Mouse (Mus musculus) embryonic stem cell, embryonic (primary cell): ENCODE measurements at regions not wholly inside any gene's neighbourhood (a gene's known extent, or its start where the extent isn't known, plus 50 kb on each side); places are given as distances from the start of the nearest gene placed in this dataset.

ENCODE experiments used
- CTCF ChIA-PET, 4 experiments: fragments of 300-600 bp in 2 of 4; fragments of 350-600 bp in 2 of 4; sonication (Branson Sonifier 250); formaldehyde crosslinking; loops; one replicate each; lab custom pipeline; 2022; ENCODE audit warnings: inconsistent platforms in 2 of 4; lab: Charles Lee
- POLR2A ChIA-PET, 4 experiments: fragments of 300-600 bp in 2 of 4; fragments of 350-600 bp in 2 of 4; sonication (Branson Sonifier 250); formaldehyde crosslinking; loops; one replicate each; lab custom pipeline; 2022; ENCODE audit warnings: antibody characterized with exemption in 4 of 4, inconsistent platforms in 1 of 4; lab: Charles Lee

DNA sequence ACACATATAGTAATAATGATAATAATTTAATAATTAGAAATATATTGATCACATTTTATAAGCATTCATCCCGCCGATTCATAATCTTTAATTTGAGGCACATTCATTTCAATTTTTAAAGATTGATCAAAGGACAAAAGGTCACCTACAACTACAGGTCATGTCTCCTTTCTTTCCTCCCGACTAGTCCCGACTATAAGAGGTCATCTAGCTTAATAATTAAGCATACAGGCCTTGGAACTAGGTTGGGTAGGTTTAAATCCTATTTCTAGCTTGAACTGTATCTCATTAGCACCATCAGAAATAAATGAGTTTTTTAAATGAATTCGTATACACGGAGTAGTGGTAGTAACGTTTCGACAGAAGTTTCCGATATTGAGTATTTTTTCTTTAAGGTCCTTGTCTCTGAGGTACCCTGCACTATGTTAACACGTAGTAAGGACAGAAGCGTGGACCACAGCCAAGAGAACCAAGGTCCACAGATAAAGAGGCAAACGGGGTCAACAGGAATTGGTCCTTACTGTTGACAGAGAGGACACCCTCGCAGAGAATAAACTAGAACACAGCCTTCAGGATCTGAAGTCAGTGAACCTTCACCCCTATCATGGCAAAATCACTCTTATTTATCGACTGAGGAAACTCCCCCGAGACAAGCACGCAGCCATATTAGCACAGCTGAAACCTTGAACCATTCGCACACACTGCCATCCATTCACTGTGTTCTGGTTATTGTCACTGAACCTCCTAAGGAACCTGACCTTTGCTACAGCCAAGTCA lies 185.8 kb upstream of the Jmjd1c start:
- ChIA-PET CTCF (interaction anchor here (0.6 to 3.0 kb wide), 8 partner anchors 10 to 231 kb away, joined by 3 to 13 read pairs (median 5); no protein-coding TSS in a partner anchor), POLR2A (interaction anchor here (0.6 to 11.2 kb wide), 35 partner anchors 9 to 440 kb away, joined by 3 to 216 read pairs (median 7); partner anchors contain the start of genes Reep3 (in 2 of the 4) and Jmjd1c (in 1 of the 4))

DNA sequence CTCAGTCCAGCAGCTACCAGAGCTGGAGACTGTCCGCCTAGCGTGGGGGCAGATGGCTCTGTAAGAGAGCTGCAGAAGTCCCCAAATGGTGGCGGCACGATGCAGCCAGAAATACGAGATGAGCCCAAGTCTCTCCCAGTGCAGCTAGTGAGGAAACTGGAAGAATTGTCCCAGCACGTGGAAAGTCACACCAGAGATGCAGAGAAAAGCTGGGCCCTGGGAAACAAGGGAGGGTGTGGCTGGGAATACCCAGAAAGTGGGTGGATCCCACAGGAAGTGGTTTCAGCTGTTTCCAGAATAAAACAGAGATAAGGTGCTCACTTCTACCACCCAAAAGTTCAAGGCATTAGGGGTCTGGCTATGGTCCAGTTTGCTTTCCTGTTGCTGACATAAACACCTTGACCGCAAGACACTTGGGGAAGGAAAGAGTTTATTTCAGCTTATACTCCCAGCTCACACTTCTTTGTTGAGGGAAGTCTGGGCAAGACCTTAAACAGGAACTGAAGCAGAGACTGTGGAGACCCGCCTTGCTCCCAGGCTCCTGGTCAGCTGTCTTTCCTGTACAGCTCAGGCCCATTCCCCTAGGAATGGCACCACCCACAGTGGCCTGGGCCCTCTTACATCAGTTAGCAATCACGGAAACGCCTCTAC lies 184.5 kb upstream of the Jmjd1c start:
- CTCF ChIA-PET: interaction anchor here (0.6 to 3.0 kb wide), 19 partner anchors 9 to 283 kb away, joined by 3 to 13 read pairs (median 3); no protein-coding TSS in a partner anchor
- POLR2A ChIA-PET: interaction anchor here (0.6 to 11.2 kb wide), 87 partner anchors 7 to 1449 kb away, joined by 3 to 216 read pairs (median 4); partner anchors contain the start of genes Reep3 (in 3 of the 4), Jmjd1c (in 2 of the 4), Ado (in 1 of the 4) and Nrbf2 (in 1 of the 4)

DNA sequence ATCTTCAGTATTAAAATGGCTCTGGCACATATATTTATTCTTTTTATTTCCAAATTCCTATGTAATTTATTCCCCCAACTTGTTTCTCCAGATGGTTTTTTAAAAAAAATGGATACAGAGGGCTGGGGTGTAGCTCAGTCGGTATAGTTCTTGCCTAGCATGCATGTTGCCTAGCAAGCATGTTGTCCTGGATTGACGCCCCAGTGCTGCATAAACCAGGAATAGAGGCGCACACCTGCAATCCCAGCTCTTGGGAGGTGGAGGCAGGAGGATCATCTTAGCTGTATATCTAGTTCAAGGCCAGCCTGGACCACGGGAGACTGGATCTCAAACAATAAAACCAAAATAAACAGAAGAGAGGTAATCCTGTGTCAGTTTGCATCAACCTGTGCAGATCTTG lies 183.5 kb upstream of the Jmjd1c start:
- ChIA-PET CTCF (interaction anchor here in 3 of 4 experiments (0.6 to 3.0 kb wide), 9 partner anchors 8 to 553 kb away, joined by 3 to 13 read pairs (median 5); no protein-coding TSS in a partner anchor), POLR2A (interaction anchor here (0.5 to 11.2 kb wide), 73 partner anchors 8 to 637 kb away, joined by 3 to 216 read pairs (median 5); partner anchors contain the start of genes Reep3 (in 3 of the 4), Jmjd1c (in 2 of the 4) and Ado (in 1 of the 4))

DNA sequence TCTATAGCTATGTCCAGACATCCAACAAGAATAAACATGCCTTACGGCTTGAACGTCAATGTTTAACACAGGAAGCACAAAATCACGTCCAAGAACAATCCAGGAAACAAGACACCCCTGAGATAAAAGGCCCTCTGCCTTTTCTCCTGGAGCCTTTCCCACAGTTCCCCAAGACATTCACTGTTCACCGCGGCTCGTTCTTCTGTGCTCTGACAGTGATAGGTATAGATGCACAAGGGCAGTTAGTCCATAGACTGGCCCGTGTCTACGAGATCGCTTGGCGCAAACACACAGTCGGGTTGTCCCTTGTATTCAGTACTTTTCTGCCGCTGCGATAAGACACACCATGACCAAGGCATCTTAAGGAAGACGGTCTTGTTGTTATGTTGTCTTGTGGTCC lies 182.7 kb upstream of the Jmjd1c start:
- ChIA-PET POLR2A (interaction anchor here (0.7 to 11.2 kb wide), 57 partner anchors 8 to 342 kb away, joined by 3 to 216 read pairs (median 5); partner anchors contain the start of genes Reep3 (in 3 of the 4) and Jmjd1c (in 2 of the 4)), CTCF (interaction anchor here in 2 of 4 experiments (0.7 to 1.7 kb wide), 7 partner anchors 12 to 187 kb away, joined by 3 to 8 read pairs (median 3); no protein-coding TSS in a partner anchor)

DNA sequence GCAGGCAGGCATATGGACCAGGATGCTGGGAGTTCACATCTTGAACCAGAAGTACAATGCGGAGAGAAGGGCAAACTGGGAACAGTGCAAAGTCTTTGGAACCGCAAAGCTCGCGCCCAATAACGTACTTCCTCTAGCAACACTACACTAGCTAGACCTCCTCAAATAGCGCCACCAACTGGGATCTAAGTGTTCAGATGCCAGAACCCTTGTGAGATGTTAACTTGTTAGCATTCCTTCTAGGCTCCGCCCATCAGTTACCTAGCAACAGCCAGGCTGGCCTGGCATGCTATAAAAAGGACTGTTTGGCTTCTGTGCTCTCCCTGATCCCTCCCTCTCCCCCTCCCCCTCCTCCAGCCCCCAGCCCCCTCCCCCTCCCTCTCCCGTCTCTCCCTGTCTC lies 182.3 kb upstream of the Jmjd1c start:
- CTCF ChIA-PET: interaction anchor here in 1 of 4 experiments (0.6 to 1.7 kb wide), 7 partner anchors 12 to 187 kb away, joined by 3 to 8 read pairs (median 3); no protein-coding TSS in a partner anchor
- POLR2A ChIA-PET: interaction anchor here (0.5 to 11.2 kb wide), 48 partner anchors 8 to 1099 kb away, joined by 3 to 216 read pairs (median 5); partner anchors contain the start of genes Reep3 (in 3 of the 4), Jmjd1c (in 1 of the 4) and Nrbf2 (in 1 of the 4)

DNA sequence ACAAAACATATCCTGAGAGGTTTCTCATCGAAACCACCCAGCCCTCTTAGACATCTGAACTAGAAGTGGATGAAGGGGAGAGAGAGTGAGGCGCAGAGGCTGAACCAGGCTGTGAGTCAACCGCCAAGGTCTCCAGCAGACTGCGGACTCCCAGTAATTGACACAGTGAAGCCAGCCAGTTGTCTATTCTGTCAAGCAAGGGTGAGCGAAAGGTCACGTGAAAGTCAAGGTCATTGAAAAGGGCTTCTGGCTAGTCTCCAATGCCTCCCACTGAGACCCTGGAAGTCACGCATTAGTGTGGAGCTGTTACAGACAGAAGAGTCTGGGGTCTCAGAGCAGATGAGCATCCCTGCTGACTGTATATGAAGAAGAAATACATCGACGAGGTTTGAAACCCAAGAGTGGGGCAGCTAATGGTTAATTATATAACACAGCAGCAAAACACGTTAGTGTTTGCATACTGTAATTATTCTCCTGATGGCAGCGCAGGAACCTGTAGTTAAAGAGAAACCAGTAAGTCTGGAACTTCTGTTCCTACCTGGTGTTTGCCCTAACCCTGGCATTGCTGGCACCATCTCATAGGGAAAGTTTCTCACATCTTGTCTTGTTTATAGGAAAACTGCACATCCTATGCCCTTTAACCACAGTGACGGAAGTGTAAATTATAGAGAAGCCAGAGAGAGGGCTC lies 181.5 kb upstream of the Jmjd1c start:
- POLR2A ChIA-PET: interaction anchor here (0.6 to 11.2 kb wide), 31 partner anchors 8 to 371 kb away, joined by 3 to 216 read pairs (median 4); partner anchors contain the start of genes Reep3 (in 2 of the 4), Jmjd1c (in 1 of the 4) and Nrbf2 (in 1 of the 4)

DNA sequence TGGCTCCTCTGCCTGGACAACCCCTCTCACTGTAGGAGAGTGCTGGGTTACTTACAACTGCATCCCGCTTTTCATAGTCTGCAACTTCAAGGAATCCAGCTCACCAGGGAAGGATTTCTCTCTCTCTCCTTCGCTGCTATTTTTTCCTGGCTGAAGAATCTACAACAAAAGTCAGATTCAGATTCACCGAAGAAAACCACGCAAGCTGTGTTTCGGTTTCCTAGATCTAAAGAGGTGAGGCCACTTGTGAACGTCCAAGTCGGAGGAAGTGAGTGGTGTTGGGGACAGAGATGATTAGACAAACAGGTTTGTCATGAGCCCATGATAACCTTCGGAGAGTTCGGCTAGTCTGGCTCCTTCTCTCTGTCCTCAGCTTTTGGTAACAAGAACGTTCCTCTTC lies 180.1 kb upstream of the Jmjd1c start:
- ChIA-PET CTCF (interaction anchor here in 1 of 4 experiments (0.6 kb wide), 1 partner anchor 118 kb away, joined by 3 read pairs; no protein-coding TSS in a partner anchor), POLR2A (interaction anchor here (0.6 to 11.2 kb wide), 27 partner anchors 9 to 203 kb away, joined by 3 to 216 read pairs (median 4); partner anchors contain the start of genes Jmjd1c (in 1 of the 4) and Reep3 (in 1 of the 4))

More for the DNA sequence above, 181.5 kb upstream of the Jmjd1c start:
- CTCF ChIA-PET: interaction anchor here in 1 of 4 experiments (0.6 to 1.2 kb wide), 4 partner anchors 51 to 373 kb away, joined by 3 to 4 read pairs (median 4); no protein-coding TSS in a partner anchor

DNA sequence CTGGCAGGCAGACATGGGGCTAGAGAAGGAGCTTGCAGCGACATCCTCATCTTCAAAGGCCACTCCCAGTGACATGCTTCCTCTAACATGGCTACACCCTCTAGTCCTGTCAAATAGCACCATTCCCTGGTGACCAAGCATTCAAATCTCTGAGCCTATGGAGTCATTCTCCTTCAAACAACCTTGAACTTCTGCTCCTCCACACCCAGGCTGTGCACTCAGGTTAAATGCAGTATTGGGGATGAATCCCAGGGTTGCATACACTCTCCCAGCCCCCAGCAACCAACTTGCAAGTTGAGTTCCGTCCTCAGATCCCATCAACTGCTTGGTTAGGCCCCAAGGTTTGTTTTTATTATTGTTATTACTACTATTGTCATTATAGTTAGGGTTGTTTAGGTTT lies 178.2 kb upstream of the Jmjd1c start:
- ChIA-PET CTCF (interaction anchor here in 1 of 4 experiments (1.2 to 2.2 kb wide), 2 partner anchors 52 to 182 kb away, joined by 5 to 6 read pairs; no protein-coding TSS in a partner anchor), POLR2A (interaction anchor here (0.6 to 11.2 kb wide), 38 partner anchors 7 to 213 kb away, joined by 3 to 216 read pairs (median 6); partner anchors contain the start of genes Reep3 (in 3 of the 4) and Jmjd1c (in 1 of the 4))

DNA sequence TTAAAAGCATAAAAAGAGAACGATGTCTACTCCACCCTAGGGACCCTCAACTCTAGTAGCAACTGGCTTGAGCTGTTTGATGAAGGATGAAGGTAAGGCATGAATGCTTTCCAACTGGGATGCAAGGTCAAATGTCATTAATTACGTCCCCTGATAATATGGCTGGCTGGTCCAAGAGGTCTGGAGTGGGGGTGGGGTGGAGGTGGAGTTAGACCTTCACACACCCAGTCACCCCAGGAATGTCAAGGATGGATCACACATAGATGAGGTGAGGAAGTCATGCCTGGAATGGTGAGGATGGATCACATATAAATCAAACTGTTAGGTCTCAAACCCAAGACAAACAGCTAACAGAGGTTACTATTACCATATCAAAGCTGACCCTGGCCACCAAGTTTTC lies 177.2 kb upstream of the Jmjd1c start:
- ChIA-PET POLR2A (interaction anchor here (0.6 to 11.2 kb wide), 35 partner anchors 9 to 189 kb away, joined by 3 to 216 read pairs (median 6); partner anchors contain the start of genes Jmjd1c (in 1 of the 4) and Reep3 (in 1 of the 4)), CTCF (interaction anchor here in 3 of 4 experiments (0.5 to 2.2 kb wide), 5 partner anchors 51 to 1532 kb away, joined by 3 to 8 read pairs (median 5); no protein-coding TSS in a partner anchor)

DNA sequence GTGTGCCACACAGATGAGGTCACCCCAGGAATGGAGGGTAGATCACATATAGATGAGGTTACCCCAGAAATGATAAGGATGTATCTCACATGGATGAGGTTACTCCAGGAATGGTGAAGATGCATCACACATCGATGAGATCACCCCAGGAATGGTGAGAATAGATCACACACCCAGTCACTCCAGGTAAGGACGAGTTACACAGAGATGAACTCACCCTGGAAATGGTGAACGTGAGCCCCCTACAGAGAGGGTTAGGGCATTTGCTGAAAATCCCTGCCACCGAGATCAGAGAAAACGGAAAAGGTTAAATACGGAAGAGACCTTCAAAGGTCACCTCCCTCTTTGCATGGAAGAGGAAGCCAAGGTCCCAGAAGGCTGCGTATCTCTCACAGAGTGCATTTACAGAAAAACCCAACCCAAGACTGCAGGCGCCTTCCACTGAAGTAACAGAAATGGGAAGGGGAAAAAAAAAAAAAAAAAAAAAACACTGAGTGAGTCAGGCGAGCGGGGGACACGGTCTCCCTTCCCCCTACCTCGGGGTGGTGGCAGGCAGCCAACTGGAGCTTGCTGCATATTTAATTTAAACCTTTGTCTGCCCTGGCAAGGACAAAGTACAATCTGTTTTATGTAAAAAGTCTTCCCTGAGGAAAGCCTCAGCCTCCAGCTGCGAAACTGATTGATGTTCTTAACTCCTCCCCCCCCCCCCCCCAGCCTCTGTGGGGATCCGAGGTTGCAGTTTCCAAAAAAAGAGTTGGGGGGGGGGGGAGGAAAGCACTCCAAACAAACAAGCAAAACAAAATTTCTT lies 175.8 kb upstream of the Jmjd1c start:
- CTCF ChIA-PET: interaction anchor here (0.6 to 1.6 kb wide), 23 partner anchors 9 to 1227 kb away, joined by 3 to 14 read pairs (median 4); no protein-coding TSS in a partner anchor
- POLR2A ChIA-PET: interaction anchor here (0.5 to 11.2 kb wide), 146 partner anchors 8 to 1217 kb away, joined by 3 to 216 read pairs (median 6); partner anchors contain the start of genes Reep3 (in 4 of the 4), Jmjd1c (in 3 of the 4), Ado (in 1 of the 4) and Nrbf2 (in 1 of the 4)

DNA sequence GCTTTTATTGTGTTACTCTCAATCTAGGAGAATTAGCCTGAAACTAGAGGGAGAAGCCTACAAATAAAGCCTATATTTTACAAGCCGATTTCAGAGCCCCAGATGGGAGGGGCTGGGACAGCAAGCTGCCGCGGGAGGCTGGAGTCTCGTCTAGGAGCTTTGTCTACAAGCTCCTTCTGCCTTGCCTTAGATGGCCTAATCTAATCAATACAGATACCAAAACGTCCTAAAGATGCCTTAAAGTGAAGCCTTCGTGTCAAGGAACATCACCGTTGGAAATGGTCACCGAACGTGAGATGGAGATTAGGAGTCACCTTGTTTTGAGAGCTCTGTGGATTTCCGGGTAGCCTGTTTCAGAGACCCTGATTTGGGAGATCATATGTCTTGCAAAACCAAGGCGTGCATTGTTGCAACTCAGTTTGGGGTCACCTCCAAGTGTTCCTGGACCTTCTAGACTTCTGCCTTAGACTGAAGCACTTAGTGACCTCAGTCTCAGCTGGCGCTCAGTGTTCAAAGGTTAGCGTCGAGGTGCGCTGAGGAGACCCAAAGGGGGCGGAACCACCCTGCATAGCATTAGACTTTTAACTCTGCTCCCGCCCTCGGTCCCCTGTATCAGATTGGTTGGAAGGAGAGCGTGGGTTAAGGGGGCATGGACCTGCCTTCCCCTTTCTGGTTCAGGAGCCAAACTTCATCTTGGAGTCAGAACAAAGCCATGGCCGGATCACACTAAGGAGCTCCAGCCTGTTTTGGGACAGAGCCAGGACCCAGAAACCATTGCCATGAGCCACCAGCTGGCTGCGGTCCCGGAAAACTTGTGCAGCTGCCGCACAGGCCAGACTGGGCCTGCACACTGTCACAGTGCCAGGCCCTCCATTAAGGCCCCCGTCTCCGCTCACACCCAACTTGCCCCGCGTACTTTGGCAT lies 174.9 kb upstream of the Jmjd1c start:
- ChIA-PET POLR2A (interaction anchor here (0.5 to 8.7 kb wide), 142 partner anchors 8 to 1216 kb away, joined by 3 to 191 read pairs (median 5); partner anchors contain the start of genes Jmjd1c (in 3 of the 4), Reep3 (in 3 of the 4), Ado (in 1 of the 4) and Nrbf2 (in 1 of the 4)), CTCF (interaction anchor here (0.6 to 1.6 kb wide), 21 partner anchors 9 to 1226 kb away, joined by 3 to 13 read pairs (median 4); no protein-coding TSS in a partner anchor)

DNA sequence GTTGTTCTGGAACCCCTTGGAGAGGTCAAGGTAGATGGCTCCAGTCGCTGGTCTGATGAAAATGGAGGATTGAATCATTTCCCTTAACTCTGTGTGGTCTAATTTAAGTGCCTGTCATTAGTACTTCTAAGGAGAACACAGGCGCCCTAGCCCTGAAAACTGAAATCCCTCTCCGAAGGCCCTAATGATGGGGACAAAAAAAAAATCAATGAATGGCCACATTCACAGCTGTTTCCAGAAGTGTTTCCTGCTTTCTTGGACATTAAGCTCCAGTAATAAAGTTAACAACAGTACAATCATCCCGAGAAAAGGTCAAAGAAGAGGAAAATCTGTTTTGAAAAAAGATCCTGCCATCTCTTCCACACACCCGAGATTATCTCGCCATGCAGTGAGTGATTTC lies 174.1 kb upstream of the Jmjd1c start:
- ChIA-PET POLR2A (interaction anchor here (0.5 to 8.7 kb wide), 51 partner anchors 8 to 627 kb away, joined by 3 to 191 read pairs (median 9); partner anchors contain the start of genes Jmjd1c (in 3 of the 4), Reep3 (in 2 of the 4) and Ado (in 1 of the 4)), CTCF (interaction anchor here in 3 of 4 experiments (1.0 to 1.5 kb wide), 4 partner anchors 24 to 178 kb away, joined by 3 read pairs; no protein-coding TSS in a partner anchor)

DNA sequence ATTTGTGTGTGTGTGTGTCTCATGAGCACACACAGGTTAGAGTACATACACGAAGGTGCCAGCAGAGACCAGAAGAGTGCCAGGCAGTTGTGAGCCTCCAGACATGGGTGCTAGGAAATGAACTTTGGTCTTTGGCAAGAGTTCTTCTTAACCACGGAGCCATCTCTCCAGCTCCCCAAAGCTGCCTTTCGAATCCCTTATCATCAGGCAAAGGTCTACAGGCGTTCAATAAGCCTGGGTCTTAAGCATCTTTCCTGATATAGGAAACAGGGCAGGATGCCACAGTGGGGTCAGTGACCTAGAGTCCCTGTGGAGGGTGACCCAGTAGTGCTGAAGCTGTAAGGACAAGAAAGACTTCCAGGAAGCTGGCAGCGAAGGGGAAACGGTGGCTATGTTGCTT lies 173.6 kb upstream of the Jmjd1c start:
- ChIA-PET POLR2A (interaction anchor here in 3 of 4 experiments (0.7 to 8.7 kb wide), 27 partner anchors 8 to 291 kb away, joined by 3 to 191 read pairs (median 12); partner anchors contain the start of genes Jmjd1c (in 2 of the 3) and Reep3 (in 1 of the 3)), CTCF (no interaction called here)

DNA sequence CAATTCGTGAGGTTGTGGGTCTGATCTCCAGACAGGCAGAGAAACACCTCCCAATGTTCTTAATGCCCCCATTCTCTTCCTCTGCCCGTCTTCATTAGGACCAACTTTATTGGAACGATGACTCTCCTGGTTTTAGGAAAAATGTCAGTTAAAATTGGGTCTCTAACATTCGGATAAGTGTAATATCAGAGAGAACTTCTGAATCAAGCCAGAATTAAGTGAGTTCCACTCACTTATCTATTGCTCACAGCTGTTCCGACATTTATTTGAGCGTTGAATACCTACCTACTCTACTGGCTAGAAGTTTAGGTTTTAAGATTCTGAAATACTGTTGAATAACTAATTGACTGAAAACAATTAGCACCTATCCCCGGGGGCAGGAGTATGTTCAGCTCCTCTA lies 172.0 kb upstream of the Jmjd1c start:
- CTCF ChIA-PET: no interaction called here
- POLR2A ChIA-PET: interaction anchor here in 3 of 4 experiments (0.8 to 8.7 kb wide), 15 partner anchors 8 to 176 kb away, joined by 3 to 191 read pairs (median 10); no protein-coding TSS in a partner anchor
